Comparison of ENCODE assay signal across 14 mouse cellular contexts in genomic region chr19:28347080-28347825, GRCm38 (mm10).
DNase-seq lines count a peak whose midpoint lies in the region; ATAC-seq and TF ChIP-seq lines count a peak whose summit lies in the region.
"Had no signal": no experiment of that assay in that cellular context is flagged by ENCODE, and none has a peak within 500 bp of the region (broad histone marks: within the 10 kb centered on the region; RNA-seq: fewer than 3 reads in every experiment).

No protein-coding gene starts in this region.

- H3K27ac ChIP-seq in forebrain, embryonic 10.5 days, result peak overlapping the region; percentile 52
- no peak overlapping the region for H3K27ac ChIP-seq in forebrain, embryonic 15.5 days (replicated peaks)
- H3K27ac ChIP-seq in kidney, postnatal 0 days, result 0 out of 2 replicates have a peak overlapping the region, but pooled peaks have one; percentile 36
- no peak overlapping the region for H3K27ac ChIP-seq in forebrain, embryonic 13.5 days
- H3K27ac ChIP-seq: embryonic facial prominence, embryonic 12.5 days; intestine, embryonic 15.5 days had no signal

- H3K27me3 ChIP-seq in forebrain, embryonic 10.5 days (ENCODE audit: poor library complexity, severe bottlenecking), result peaks cover 57% of the 10 kb centered on the region
- H3K27me3 ChIP-seq in forebrain, embryonic 15.5 days, result peaks cover 3% of the 10 kb centered on the region; the same call in 1 of the 2 replicates
- H3K27me3 ChIP-seq in kidney, postnatal 0 days (ENCODE audit: insufficient read depth, low read length), result no peaks in the 10 kb centered on the region
- peaks cover 20% of the 10 kb centered on the region for H3K27me3 ChIP-seq in forebrain, embryonic 13.5 days
- H3K27me3 ChIP-seq: embryonic facial prominence, embryonic 12.5 days; intestine, embryonic 15.5 days had no signal

- H3K4me3 ChIP-seq in forebrain, embryonic 10.5 days, result no peak overlapping the region
- no peak overlapping the region for H3K4me3 ChIP-seq in forebrain, embryonic 15.5 days
- no peak overlapping the region for H3K4me3 ChIP-seq in kidney, postnatal 0 days (replicated peaks; ENCODE audit: low read depth, low read length)
- no peak overlapping the region for H3K4me3 ChIP-seq in forebrain, embryonic 13.5 days
- H3K4me3 ChIP-seq: embryonic facial prominence, embryonic 12.5 days; intestine, embryonic 15.5 days had no signal

- H3K4me2 ChIP-seq in forebrain, embryonic 15.5 days (replicated peaks), result no peak overlapping the region
- H3K4me2 ChIP-seq in kidney, postnatal 0 days (ENCODE audit: low read length), result no peak overlapping the region
- H3K4me2 ChIP-seq in forebrain, embryonic 13.5 days, result no peak overlapping the region
- H3K4me2 ChIP-seq: embryonic facial prominence, embryonic 12.5 days; intestine, embryonic 15.5 days had no signal

- H3K9me3 ChIP-seq in forebrain, embryonic 10.5 days, result no peaks in the 10 kb centered on the region
- no peaks in the 10 kb centered on the region for H3K9me3 ChIP-seq in forebrain, embryonic 15.5 days
- H3K9me3 ChIP-seq in kidney, postnatal 0 days (replicated peaks; ENCODE audit: low read length), result no peaks in the 10 kb centered on the region
- no peaks in the 10 kb centered on the region for H3K9me3 ChIP-seq in forebrain, embryonic 13.5 days (replicated peaks)
- H3K9me3 ChIP-seq: embryonic facial prominence, embryonic 12.5 days; intestine, embryonic 15.5 days had no signal

- no peak for ATAC-seq in forebrain, embryonic 15.5 days (replicated peaks)
- ATAC-seq in kidney, postnatal 0 days (replicated peaks; ENCODE audit: low FRiP score, low read depth), result no peak
- no peak for ATAC-seq in forebrain, embryonic 13.5 days
- ATAC-seq: forebrain, embryonic 16.5 days; intestine, embryonic 15.5 days had no signal

- H3K9ac ChIP-seq in forebrain, embryonic 15.5 days (replicated peaks), result no peak overlapping the region
- H3K9ac ChIP-seq in kidney, postnatal 0 days (ENCODE audit: low read depth, low read length), result no peak overlapping the region
- no peak overlapping the region for H3K9ac ChIP-seq in forebrain, embryonic 13.5 days
- H3K9ac ChIP-seq: embryonic facial prominence, embryonic 12.5 days; intestine, embryonic 15.5 days had no signal

- H3K4me1 ChIP-seq in forebrain, embryonic 10.5 days, result peaks cover 30% of the 10 kb centered on the region
- H3K4me1 ChIP-seq in forebrain, embryonic 15.5 days, result peaks cover 14% of the 10 kb centered on the region
- peaks cover 7% of the 10 kb centered on the region; the same call in 1 of the 2 replicates for H3K4me1 ChIP-seq in kidney, postnatal 0 days (replicated peaks; ENCODE audit: insufficient read depth, low read length)
- peaks cover 20% of the 10 kb centered on the region for H3K4me1 ChIP-seq in forebrain, embryonic 13.5 days
- H3K4me1 ChIP-seq: intestine, embryonic 15.5 days had no signal

- 0 out of 2 replicates have a peak, but pooled peaks have one; percentile 10 for TF ChIP-seq CTCF in kidney, postnatal 0 days (IDR thresholded peaks at IDR 0.05; ENCODE audit: low read depth)

- intact Hi-C loops in heart, postnatal 14 days (cut with DNase I), result no loop called here

- no peaks in the 10 kb centered on the region for H3K36me3 ChIP-seq in forebrain, embryonic 10.5 days (replicated peaks)
- H3K36me3 ChIP-seq in forebrain, embryonic 15.5 days, result no peaks in the 10 kb centered on the region
- H3K36me3 ChIP-seq in kidney, postnatal 0 days (ENCODE audit: insufficient read depth, low read length), result no peaks in the 10 kb centered on the region
- no peaks in the 10 kb centered on the region for H3K36me3 ChIP-seq in forebrain, embryonic 13.5 days (ENCODE audit: poor library complexity, severe bottlenecking)
- H3K36me3 ChIP-seq: embryonic facial prominence, embryonic 12.5 days; intestine, embryonic 15.5 days had no signal

- DNase-seq in forebrain, embryonic 10.5 days (ENCODE audit: extremely low spot score, low spot score), result no peak
- peak; percentile 3 for DNase-seq in ovary, adult 18-20 months (ENCODE audit: low spot score)
- DNase-seq in ovary, postnatal 10 days (ENCODE audit: low spot score), result no peak
- DNase-seq in kidney, postnatal 0 days (ENCODE audit: low spot score), result no peak
- DNase-seq in spleen, adult 12 weeks (ENCODE audit: low spot score), result no peak
- no peak for DNase-seq in heart, postnatal 14 days
- DNase-seq: cerebellum, adult 8-10 months; lung, adult 2 months; spleen, adult 18-20 months had no signal

- WGBS in forebrain, embryonic 10.5 days, result 54% methylated on average over 13 of the region's 13 CpGs
- WGBS in forebrain, embryonic 15.5 days, result 42% methylated on average over 13 of the region's 13 CpGs
- 55% methylated on average over 13 of the region's 13 CpGs for WGBS in kidney, postnatal 0 days
- 34% methylated on average over 13 of the region's 13 CpGs for WGBS in forebrain, embryonic 13.5 days

Comparison
In these comparisons a context has a peak if more than half of its experiments do, and no peak if none do; other contexts are left out.
1. H3K27ac ChIP-seq: peak in forebrain, embryonic 10.5 days (single experiment) and kidney, postnatal 0 days (single experiment); none in forebrain, embryonic 15.5 days (single experiment) and forebrain, embryonic 13.5 days (single experiment).